Mouse (Mus musculus): ENCODE data around the gene Lsm4.

Lsm4 gene

GRCm38 (mm10) chr8:70649324-70649723 is 23.7 kb upstream of the Lsm4 start:
- DNase-seq (ENCODE audit: low spot score), result no peak

- DNase-seq (ENCODE audit: low spot score), result no peak
Observed at GRCm38 (mm10) chr8:70650351-70650750, 22.7 kb upstream of the Lsm4 start.

DNA sequence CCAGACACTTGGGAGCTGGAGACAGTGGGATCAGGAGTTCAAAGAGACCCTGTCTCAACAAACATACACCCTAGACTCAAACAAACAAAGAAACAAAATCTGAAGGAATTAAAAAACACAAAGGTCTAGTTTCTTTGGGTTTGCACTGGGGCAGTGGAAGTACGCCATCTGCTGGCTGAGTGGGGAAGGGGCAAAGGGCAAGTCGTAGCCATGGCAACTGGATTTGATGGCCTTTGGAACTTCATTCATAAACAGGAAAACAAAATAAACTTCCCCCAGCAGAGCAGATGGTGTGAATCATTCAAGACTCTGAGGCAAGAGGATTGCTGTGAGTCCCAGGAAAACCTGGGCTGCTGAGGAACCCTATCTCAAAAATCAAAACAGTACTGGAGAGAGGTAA is 19.8 kb upstream of the Lsm4 start:
- DNase-seq (ENCODE audit: low spot score), result peak; percentile 43

DNA sequence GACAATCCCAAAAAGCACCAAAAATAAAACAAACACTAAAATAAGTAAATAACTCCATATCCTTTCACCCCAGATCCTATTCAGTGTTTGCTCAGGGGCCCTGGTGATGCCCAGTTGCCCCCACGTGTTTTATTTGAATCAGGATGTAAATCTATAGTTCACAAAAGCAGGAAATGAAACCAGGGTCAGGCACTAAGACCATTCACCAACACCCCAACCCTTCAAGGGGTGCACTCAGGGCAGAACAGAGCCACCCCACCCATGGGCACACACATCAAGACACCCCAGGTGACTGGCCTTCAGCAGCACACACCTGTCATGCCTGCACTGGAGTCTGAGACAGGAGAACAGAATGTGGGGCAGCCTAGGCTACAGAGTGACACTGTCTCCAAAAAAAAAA is 18.9 kb upstream of the Lsm4 start:
- DNase-seq (ENCODE audit: low spot score), result no peak

- no peak for DNase-seq (ENCODE audit: low spot score)
Observed at GRCm38 (mm10) chr8:70655469-70655868, 17.6 kb upstream of the Lsm4 start.

- no peak for DNase-seq (ENCODE audit: low spot score)
Observed at GRCm38 (mm10) chr8:70656193-70656790, 16.8 kb upstream of the Lsm4 start.

GRCm38 (mm10) chr8:70657214-70657613 is 15.8 kb upstream of the Lsm4 start:
- DNase-seq (ENCODE audit: low spot score), result no peak

DNA sequence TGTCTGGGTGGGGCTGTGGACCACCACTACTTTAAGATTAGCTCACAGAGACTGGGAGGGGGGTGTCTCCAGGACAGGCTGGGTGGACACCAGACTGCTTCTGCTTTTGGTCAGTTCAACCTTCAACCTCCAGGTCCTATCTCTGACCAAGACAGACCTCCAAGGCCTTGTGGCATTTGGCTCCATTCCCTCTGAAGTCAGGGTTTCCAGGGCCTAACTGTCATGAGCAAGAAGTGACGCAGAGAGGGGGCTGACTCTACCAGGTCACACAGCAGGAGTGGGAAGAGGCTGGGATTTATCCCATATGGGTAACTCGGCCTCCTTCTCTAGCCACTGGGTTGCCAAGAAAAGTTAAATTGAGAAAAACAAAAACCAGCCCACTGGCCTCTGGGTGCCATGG is 15.3 kb upstream of the Lsm4 start:
- DNase-seq (ENCODE audit: low spot score), result no peak

- no peak for DNase-seq (ENCODE audit: low spot score)
Observed at GRCm38 (mm10) chr8:70658897-70659603, 14.0 kb upstream of the Lsm4 start.

DNA sequence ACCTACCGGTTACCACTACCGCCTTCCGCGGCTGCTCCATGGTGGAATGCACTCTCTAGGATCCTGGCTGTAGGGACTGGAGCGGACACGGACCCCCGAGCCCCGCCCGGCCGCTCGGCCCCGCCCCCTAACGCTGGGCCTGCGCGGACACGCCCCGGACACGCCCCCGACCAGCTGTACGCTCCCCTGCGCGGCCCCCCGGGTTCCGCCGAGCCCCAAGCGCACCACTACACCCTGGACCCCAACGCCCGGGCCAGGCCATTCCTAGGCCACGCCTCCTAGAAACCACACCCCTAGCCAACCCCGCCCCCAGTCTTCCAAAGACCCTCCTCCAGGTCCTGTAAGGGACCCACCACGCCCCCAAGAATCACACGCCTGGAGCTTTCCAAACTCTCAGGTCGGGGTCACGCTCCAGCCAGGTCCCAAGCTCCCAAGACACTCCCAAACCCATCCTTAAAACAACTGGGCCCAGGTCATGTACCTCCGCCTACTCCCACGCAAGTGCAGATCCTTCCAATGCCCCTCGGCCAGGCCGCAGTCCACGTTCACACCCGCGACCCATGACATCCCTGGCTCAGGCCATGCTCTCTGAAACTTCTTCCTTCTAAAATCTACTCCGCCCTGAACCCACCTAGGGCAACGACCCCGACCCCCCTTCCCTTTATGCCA is 13.3 kb upstream of the Lsm4 start:
- peak; percentile 96 for DNase-seq (ENCODE audit: low spot score)

DNA sequence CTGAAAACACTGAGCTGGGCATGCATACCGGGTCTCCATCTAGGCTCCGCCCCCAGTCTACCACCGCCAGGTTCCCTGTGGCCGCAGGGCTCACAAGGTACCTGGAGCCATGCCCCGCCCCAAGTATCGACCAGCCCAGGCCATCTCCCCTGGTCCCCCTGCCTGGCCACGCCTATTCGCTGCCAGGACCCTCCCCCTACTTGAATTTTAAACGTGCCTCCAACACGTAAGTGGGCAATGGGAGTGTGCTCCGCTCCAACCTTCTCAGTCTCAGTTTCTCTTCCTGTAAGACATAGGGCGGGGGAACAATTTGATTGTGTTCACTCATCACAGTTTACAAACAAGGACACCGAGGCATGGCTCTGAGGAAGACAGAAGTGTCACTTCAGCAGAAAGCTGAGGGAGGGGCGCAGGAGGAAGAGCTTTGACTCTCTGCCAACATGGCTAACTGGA is 12.7 kb upstream of the Lsm4 start, which contains the start of gene Pgpep1:
Gene Pgpep1, minus strand, starts transcription at position 116 of the 453 bp plus-strand sequence.
- DNase-seq (ENCODE audit: low spot score), result peak; percentile 57

DNA sequence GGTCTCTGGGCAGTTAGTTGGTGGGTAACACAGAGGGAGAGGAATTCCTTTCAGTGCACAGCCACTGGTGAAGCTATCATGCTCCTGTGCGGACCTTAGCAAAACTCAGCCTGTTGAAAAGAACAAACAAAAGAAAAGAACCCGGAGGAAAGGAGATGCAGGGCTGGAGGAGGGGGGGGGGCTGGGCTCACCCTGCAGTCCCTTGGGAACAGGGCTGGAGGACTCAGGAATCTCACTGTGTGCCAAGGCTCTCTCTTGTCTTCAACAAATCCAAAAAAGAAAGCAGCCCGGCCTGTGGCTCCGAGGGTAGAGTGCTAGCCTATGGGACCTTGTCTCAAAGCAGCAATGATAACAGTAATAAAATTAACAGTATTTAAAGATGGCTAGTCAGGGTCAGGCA is 9.4 kb upstream of the Lsm4 start:
- DNase-seq (ENCODE audit: low spot score), result no peak

GRCm38 (mm10) chr8:70664631-70665030 is 8.4 kb upstream of the Lsm4 start:
- DNase-seq (ENCODE audit: low spot score), result no peak

- DNase-seq (ENCODE audit: low spot score), result no peak
Observed at GRCm38 (mm10) chr8:70665599-70665998, 7.4 kb upstream of the Lsm4 start.

DNA sequence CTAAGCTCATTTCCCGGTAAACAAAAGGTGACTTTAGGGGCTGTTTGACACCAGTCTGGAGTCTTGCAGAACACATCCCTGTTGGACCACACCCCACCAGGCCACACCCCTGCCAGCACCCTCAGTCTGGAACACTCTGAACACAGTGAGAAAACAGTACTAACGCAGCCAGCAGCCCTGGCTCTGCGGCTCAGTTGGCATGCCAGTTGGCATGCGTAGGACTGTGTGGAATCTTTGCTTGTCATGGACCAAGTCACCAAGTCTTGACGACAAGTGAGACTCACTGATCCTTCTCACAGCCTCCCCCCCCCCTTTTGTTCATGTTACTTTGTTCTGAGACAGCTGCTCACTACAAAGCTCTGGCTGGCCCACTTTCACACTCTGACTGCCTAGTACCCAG is 6.0 kb upstream of the Lsm4 start:
- no peak for DNase-seq (ENCODE audit: low spot score)

DNA sequence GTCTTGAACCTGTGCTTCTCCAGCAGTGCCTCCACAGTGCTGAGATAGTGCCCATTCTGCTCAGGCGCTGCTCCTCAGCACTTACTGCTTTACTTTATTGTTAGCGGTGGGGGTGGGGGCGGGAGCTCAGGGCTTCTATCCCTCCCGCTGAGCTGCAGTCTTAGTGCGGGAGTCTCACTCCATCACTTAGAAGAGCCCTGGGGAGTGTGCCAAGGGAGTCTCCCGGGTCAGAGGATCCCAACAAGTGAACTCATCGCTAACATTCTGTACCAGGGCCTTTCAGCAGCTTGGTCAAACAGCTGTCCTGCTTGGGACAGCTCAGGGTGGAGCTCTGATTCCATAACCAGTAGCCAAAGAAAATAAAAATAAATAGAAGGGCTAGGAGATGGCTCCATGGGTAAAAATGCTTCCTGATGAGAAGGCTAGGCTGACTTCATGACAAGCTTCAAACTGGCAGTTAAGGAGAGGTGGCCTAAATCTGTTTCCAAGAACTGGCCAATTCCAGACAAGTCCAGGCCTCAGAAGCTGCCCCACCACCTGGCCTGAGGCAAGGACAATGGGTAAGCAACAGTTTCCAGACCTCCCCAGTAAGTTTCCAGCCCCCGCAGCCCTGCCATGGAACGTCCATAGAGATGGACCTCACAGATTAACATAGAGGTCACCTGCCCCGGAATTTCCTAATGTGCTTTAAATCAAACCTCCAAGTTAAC is 1.3 kb upstream of the Lsm4 start:
- no peak for DNase-seq (ENCODE audit: low spot score)

DNA sequence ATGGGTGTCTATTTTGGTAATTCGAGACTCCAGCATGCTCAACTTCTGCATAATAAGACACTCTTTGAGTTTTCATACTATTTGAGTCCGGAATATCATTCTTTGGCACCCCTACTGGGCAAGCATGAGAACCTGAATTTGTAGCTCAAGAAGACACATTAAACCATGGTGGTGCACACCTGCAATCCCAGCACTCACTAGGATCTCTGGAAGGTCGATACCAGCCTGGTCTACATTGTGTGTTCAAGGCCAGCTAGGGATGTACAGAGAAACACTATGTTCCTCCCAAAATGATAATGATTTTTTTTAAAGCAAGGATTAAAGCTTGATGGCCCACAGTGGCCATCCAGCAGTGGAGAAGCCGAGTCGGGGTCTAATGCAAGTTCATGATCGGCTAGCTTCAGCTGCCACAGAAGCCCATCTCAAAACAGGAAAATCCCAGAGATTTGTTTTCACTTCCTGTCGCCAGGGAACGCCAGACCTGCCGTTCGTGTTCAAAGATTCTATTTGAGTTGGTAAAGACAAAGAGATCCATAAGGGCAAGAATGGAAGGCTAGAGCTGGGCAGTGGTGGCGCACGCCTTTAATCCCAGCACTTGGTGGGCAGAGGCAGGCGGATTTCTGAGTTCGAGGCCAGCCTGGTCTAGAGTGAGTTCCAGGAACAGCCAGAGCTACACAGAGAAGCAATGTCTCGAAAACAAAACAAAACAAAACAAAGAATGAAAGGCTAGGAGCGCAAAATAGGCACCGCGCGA is 546 bp upstream of the Lsm4 start:
- no peak for DNase-seq (ENCODE audit: low spot score)

- no peak for DNase-seq (ENCODE audit: low spot score)
Observed at GRCm38 (mm10) chr8:70674109-70674508, 1.1 kb downstream of the Lsm4 start.

DNA sequence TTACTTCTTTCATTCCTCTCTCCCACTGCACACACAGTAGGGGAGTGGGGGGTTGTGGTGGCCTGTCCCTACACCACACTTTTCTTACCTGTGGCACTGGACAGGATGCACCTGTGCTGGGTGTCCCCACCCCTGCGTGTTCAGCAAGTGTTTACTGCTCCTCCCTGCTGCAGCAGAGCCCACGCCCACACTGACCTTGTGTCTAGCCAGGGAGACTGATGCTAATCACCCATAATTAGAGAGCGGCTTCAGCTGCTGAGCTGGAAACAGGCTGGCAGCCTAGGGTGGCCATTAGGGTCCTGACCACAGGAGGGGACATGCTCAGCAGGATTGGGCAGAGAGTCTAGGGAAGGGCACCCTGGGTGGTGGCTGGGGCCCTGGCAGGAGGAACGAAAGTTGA is 1.7 kb downstream of the Lsm4 start:
- DNase-seq (ENCODE audit: low spot score), result no peak

DNA sequence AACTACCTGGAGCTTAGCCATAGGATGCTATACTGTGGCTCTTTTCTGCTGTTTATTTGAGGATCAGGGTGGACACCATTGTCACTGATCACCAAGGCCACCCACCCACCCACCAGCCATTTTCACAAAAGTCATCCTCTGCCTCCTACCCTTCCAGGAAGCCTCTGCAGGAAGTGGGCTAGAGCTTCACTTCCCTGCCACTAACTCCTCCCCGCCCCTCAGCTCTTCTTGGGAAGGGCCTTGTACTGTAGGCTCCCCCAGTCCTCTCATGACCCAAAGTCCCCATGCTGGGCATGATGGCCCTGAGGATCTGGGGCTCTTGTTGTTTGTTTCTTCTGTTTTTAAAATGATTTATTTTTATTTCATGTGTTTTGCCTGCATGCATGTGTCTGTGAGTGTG is 2.3 kb downstream of the Lsm4 start:
- no peak for DNase-seq (ENCODE audit: low spot score)

- DNase-seq (ENCODE audit: low spot score), result no peak
Observed at GRCm38 (mm10) chr8:70677451-70678080, 4.5 kb downstream of the Lsm4 start.
